Mouse (Mus musculus): ENCODE measurements around the gene Capn9.

DNA sequence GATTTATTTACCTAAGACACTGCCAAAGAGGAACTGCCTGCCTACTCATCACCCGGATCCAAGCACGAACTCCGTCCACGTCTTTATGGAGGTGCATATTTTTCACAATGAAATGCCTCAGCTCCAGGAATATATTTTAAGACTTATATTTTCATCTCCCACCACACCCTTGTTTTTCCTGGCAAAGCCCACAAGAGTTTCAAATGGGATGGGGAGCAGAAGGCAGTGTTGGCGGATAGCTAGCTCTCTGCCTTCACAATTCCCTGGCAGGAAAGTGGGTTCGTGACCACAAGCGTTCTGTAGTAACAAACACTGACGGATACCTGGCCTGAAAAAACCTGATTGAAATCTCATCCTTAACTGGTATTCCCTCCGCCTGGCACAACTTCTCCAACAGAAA, 85.9 kb downstream of the Capn9 start:
- TF ChIP-seq CTCF (IDR thresholded peaks at IDR 0.05; ENCODE audit: low read depth, low read length) (no peak), POLR2A (IDR thresholded peaks at IDR 0.05; ENCODE audit: borderline replicate concordance, low read depth, low read length) (no peak)
